Mouse (Mus musculus): ENCODE results near the gene Pkp1. TPM values are rescaled to one million over a fixed set of nuclear protein-coding genes. Genes with fewer than 3 reads are reported as not detected.

The Pkp1 gene
- total and polyA plus RNA-seq, 2 experiments, result 0.09 to 0.13 TPM

DNA sequence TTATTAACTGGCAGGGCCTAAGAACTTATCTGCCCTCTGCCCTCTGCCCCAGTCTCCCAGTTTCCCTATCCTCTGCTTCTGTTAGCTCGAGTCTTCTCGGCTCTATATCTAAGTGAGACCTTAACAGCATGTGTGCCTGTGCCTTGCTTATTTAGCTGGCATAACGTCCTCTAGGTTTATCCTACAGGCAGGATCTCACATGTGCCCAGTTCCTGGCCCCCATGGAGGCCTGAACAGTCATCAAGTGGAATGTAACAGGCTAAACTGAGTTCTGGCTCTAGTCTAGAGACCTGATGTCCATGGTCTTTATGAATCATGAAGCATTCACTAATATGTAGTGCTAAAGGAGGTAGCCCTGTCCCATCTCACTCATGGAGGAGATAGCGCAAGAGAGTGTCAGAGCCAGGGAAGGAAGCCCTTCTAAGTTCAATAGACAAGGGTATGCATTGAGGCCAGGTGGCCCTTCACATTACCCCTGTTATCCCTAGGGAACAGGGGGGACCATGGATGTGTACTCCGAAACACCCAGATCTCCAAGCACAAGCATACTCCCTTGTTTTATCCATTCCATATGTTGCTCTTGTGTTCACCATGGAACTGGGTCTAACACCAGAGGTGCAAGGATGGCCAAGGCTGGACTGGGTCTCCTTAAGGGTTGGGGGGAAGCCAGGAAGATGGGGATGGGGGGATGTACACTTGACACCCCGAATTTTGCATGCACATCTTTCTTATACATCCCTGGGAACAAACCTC, 64.2 kb downstream of the Pkp1 start:
- Histone ChIP-seq H3K4me3 (ENCODE audit: insufficient read depth, low read depth, low read length) (no peak overlapping the region), H3K27me3 (ENCODE audit: control insufficient read depth, insufficient read depth, low read length) (no peaks in the 10 kb centered on the region), H3K9ac (ENCODE audit: low read depth, low read length) (no peak overlapping the region), H3K27ac (replicated peaks; ENCODE audit: insufficient read depth, low read depth, low read length) (no peak overlapping the region), H3K79me2 (ENCODE audit: control insufficient read depth, insufficient read depth, low read length) (no peaks in the 10 kb centered on the region), H3K36me3 (ENCODE audit: control insufficient read depth, insufficient read depth, low read length) (no peaks in the 10 kb centered on the region), H3K4me1 (ENCODE audit: control insufficient read depth, insufficient read depth, low read length) (peaks cover 2% of the 10 kb centered on the region; the same call in 1 of the 2 replicates)
- no peak for DNase-seq (ENCODE audit: extremely low read depth, low read depth, low spot score)
- WGBS, result 90% methylated on average over 6 of the region's 6 CpGs
- TF ChIP-seq CTCF (IDR thresholded peaks at IDR 0.05; ENCODE audit: low read depth, low read length) (no peak), POLR2A (IDR thresholded peaks at IDR 0.05; ENCODE audit: extremely low read depth, insufficient read depth, low read length) (no peak)

DNA sequence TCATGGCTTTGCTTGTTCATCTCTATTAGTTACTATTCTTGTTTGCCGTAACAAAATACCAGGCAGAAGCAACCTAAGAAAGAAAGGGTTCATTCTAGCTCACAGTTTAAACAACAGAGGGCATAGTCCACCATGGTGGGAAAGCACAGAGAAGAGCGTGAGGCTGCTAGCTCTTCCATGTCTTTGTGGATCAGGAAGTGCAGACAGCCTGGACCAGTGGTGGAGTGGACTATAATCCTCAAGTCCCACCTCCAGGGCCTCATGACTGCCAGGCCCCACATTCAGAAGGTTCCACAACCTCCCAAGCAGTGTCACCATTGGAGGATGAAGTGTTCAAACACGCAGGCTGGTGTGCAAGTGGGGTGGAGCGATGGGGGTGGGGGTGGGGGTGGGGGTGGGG, 65.8 kb downstream of the Pkp1 start:
- no peak overlapping the region for H3K9ac ChIP-seq (ENCODE audit: low read depth, low read length)
- peaks cover 2% of the 10 kb centered on the region; the same call in 1 of the 2 replicates for H3K4me1 ChIP-seq (ENCODE audit: control insufficient read depth, insufficient read depth, low read length)
- TF ChIP-seq POLR2A (IDR thresholded peaks at IDR 0.05; ENCODE audit: extremely low read depth, insufficient read depth, low read length), result no peak
- TF ChIP-seq CTCF (IDR thresholded peaks at IDR 0.05; ENCODE audit: low read depth, low read length), result no peak
- H3K4me3 ChIP-seq (ENCODE audit: insufficient read depth, low read depth, low read length), result no peak overlapping the region
- H3K36me3 ChIP-seq (ENCODE audit: control insufficient read depth, insufficient read depth, low read length), result no peaks in the 10 kb centered on the region
- WGBS, result 59% methylated on average over 4 of the region's 4 CpGs
- DNase-seq (ENCODE audit: extremely low read depth, low read depth, low spot score), result no peak
- no peaks in the 10 kb centered on the region for H3K27me3 ChIP-seq (ENCODE audit: control insufficient read depth, insufficient read depth, low read length)
- no peak overlapping the region for H3K27ac ChIP-seq (replicated peaks; ENCODE audit: insufficient read depth, low read depth, low read length)
- H3K79me2 ChIP-seq (ENCODE audit: control insufficient read depth, insufficient read depth, low read length), result no peaks in the 10 kb centered on the region

DNA sequence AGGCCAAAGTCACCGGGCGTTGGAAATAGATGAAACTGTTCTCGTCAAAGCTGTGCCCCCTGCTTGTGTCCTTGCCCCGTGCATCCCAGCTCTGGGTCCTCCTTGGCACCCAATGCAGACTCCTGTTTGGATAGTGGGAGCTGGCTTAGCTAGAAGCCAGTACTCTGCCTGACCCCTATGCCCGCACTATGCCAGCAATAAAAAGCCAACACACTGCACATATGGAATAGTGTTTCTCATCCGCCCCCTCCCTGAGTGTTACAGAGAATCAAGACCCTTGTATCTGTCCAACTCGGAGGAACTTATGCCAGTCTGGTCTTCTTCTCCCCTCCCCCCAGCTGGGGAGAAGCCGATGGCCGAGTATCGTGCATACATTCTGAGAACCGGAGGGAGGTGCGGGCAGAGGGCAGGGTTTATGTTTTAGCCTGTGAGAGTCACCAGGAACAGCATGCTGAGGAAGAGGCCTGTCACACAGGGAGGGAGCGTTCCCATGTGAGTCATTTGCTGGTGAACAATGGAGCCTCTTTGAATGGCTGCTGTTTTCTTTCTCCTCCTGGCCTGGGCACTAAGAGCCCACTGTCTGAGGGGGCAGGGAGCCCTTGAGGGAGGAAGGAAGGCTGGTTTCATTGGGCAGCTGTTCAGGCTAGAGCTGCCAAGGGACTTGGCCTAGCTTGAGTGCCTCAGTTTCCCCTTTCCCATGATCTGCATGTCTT, 66.8 kb downstream of the Pkp1 start:
- WGBS, result 83% methylated on average over 13 of the region's 13 CpGs
- Histone ChIP-seq H3K4me1 (ENCODE audit: control insufficient read depth, insufficient read depth, low read length) (peaks cover 2% of the 10 kb centered on the region; the same call in 1 of the 2 replicates), H3K9ac (ENCODE audit: low read depth, low read length) (no peak overlapping the region), H3K27me3 (ENCODE audit: control insufficient read depth, insufficient read depth, low read length) (no peaks in the 10 kb centered on the region), H3K4me3 (ENCODE audit: insufficient read depth, low read depth, low read length) (no peak overlapping the region), H3K79me2 (ENCODE audit: control insufficient read depth, insufficient read depth, low read length) (no peaks in the 10 kb centered on the region), H3K27ac (replicated peaks; ENCODE audit: insufficient read depth, low read depth, low read length) (no peak overlapping the region), H3K36me3 (ENCODE audit: control insufficient read depth, insufficient read depth, low read length) (no peaks in the 10 kb centered on the region)
- TF ChIP-seq POLR2A (IDR thresholded peaks at IDR 0.05; ENCODE audit: extremely low read depth, insufficient read depth, low read length) (no peak), CTCF (IDR thresholded peaks at IDR 0.05; ENCODE audit: low read depth, low read length) (no peak)
- DNase-seq (ENCODE audit: extremely low read depth, low read depth, low spot score), result no peak

DNA sequence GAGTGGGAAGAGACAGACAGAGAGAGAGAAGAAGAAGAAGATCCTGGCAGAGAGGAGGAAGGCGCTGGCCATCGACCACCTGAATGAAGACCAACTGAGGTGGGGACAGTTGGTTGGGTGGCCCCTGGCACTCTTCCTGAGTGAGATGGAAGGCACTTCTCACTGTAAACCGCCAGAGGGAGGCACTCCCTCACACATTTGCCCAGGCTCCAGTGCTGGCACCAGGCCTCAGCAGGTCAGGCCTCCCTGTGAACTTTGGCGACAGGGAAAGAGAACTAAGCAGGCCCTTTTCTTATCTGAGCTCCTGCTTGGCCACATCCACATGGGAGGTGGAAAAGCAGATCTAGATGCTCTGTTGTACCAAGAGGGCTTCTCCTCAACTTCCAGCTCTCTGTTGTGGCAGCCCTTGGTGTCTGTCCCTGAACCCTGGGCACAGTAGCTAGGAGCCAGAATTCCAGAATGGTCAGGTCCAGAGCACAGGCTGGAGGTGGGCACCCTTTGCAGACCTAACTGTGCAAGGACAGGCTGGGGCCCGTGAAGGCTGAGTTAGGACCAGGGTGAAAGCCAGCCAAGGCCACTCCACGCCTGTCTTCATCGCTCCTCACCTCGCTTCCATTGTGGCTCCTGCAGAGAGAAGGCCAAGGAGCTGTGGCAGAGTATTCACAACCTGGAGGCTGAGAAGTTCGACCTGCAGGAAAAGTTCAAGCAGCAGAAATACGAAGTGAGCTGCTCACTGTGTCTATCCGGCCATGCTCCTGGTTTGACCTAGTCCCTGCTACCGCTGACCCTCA, 68.1 kb downstream of the Pkp1 start:
- TF ChIP-seq CTCF (IDR thresholded peaks at IDR 0.05; ENCODE audit: low read depth, low read length) (peak; percentile 74), POLR2A (IDR thresholded peaks at IDR 0.05; ENCODE audit: extremely low read depth, insufficient read depth, low read length) (no peak)
- DNase-seq (ENCODE audit: extremely low read depth, low read depth, low spot score), result peak; percentile 37
- no peaks in the 10 kb centered on the region for H3K27me3 ChIP-seq (ENCODE audit: control insufficient read depth, insufficient read depth, low read length)
- H3K4me3 ChIP-seq (ENCODE audit: insufficient read depth, low read depth, low read length), result no peak overlapping the region
- H3K79me2 ChIP-seq (ENCODE audit: control insufficient read depth, insufficient read depth, low read length), result no peaks in the 10 kb centered on the region
- H3K9ac ChIP-seq (ENCODE audit: low read depth, low read length), result no peak overlapping the region
- no peak overlapping the region for H3K27ac ChIP-seq (replicated peaks; ENCODE audit: insufficient read depth, low read depth, low read length)
- peaks cover 2% of the 10 kb centered on the region; the same call in 1 of the 2 replicates for H3K4me1 ChIP-seq (ENCODE audit: control insufficient read depth, insufficient read depth, low read length)
- no peaks in the 10 kb centered on the region for H3K36me3 ChIP-seq (ENCODE audit: control insufficient read depth, insufficient read depth, low read length)
- WGBS, result 71% methylated on average over 12 of the region's 12 CpGs

DNA sequence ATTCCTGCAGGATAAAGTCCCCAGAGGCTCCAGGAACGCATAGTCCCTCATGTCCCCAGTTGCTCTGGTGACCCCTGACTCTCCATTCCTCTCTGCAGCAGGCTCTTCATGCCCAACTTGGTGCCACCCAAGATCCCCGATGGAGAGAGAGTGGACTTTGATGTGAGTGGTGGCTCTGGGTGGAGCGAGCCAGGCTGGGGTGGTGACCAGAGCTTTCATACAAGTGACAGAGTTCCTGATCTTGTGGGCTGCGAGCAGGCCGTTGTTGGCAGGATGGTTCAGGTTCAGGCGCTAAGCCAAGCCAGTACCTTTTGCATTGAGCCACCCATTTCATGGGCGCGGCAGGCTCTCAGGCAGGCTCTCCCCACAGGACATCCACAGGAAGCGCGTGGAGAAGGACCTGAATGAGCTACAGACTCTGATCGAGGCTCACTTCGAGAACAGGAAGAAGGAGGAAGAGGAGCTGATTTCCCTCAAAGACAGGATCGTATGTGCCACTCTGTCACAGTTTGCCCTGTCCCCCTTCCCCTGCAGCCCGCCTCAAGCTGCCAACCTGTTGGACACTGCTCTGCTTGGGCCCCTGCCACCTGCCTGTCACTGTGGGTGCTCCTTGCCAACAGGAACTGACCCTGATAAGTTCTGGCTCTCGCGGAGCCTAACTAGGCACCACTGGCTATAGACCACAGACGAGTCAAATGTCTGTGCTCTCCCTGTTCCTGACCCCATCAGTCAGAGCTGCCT, 71.2 kb downstream of the Pkp1 start:
- no peaks in the 10 kb centered on the region for H3K36me3 ChIP-seq (ENCODE audit: control insufficient read depth, insufficient read depth, low read length)
- no peak for DNase-seq (ENCODE audit: extremely low read depth, low read depth, low spot score)

More for the DNA sequence above, 71.2 kb downstream of the Pkp1 start:
- TF ChIP-seq CTCF (IDR thresholded peaks at IDR 0.05; ENCODE audit: low read depth, low read length) (no peak), POLR2A (IDR thresholded peaks at IDR 0.05; ENCODE audit: extremely low read depth, insufficient read depth, low read length) (no peak)
- Histone ChIP-seq H3K4me3 (ENCODE audit: insufficient read depth, low read depth, low read length) (no peak overlapping the region), H3K27ac (replicated peaks; ENCODE audit: insufficient read depth, low read depth, low read length) (no peak overlapping the region), H3K27me3 (ENCODE audit: control insufficient read depth, insufficient read depth, low read length) (no peaks in the 10 kb centered on the region), H3K4me1 (ENCODE audit: control insufficient read depth, insufficient read depth, low read length) (no peaks in the 10 kb centered on the region), H3K79me2 (ENCODE audit: control insufficient read depth, insufficient read depth, low read length) (no peaks in the 10 kb centered on the region), H3K9ac (ENCODE audit: low read depth, low read length) (no peak overlapping the region)
- 63% methylated on average over 17 of the region's 17 CpGs for WGBS

Data from liver, adult 2 months (tissue).